Mouse (Mus musculus): ENCODE measurements around the gene Car4. TPM values are rescaled to one million over a fixed set of nuclear protein-coding genes. Genes with fewer than 3 reads are reported as not detected.
A peak's percentile ranks its signal among the peaks of the same experiment; 100 is the strongest.

Car4 gene
- total RNA-seq, 4 experiments from 2014 or later = 49.2 to 57.6 (median 54.8) TPM

DNA sequence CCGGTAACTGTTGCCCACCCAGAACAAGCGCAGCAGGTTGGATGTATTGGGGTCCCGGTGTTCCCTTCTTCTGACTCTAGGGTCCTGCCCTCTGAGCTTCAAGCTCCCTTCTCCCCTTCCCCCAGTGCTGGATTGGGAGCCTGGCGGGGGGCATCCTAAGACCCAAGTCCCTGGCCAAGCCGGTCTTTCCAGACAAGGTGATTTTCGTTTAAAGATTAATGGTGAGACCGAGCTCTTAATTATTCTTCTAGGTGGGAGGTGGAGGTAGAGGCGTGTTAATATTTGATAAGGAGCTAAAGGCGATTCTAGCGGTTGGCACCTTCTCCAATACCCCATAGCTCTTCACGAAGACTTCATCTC, 665 bp downstream of the Car4 start:
- DNase-seq (ENCODE audit: low spot score in 2 of 2) = no peak

DNA sequence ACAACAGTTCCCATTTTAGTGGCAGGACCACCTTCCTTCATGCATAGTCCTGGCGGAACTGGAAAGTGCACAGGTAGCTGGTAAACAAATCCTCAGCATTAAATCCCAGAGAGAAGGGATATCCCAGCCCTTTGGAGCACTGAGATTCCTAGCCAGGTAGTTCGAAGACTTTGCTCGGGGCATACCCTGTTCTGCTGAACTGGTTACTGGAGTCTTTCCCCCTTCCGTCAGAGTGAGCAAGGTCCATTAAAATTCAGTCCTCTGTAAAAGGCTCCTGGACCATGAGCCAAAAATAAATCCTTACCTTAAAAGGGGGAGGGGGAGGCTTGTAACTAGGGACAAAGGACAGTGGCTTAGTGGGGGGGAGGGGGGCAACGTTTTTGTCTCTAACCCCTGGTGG, 1.6 kb downstream of the Car4 start:
- DNase-seq (ENCODE audit: low spot score in 2 of 2) = no peak

DNA sequence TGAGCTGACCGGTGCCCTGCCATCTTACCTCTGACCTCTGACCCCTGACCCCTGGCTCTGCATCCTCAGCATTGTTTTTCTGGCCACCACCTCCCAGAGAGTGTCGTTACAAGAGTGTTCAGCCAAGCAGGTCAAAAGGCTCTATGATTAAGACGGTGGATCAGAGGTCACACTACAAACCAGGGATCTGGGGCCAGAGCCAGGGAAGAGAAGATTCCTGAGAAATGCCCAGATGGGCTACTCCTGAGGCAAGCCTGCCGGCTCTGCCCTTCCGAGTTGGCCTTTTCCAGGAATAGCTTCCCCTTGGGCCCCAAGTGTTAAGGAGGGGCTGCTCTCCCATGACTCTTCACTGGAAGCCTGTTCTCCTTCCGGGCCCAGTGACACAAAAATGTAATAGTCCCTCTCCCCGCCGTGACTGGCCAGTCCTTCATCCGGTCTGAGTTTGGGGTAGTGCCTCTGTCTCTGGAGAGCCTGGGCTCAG, 2.2 kb downstream of the Car4 start:
- DNase-seq (ENCODE audit: low spot score in 2 of 2) = no peak

DNA sequence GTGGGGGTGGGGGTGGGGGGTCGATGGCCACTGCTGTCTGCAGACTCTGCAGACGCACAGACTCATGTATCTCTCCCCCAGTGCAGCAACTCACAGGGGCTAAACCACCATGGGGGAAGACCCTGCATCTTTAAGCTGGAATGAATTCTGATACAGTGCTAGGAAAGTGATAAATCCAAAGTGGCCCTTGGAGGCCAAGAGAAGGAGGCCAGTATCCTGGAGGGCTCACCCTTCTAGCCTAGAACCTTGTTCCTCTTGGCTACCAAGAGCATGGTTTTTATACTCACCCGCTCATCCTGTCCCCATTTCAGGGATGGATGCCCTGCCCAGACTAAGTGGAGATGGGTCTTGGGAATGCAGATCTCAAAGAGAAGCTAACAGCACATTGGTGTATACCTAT, 2.7 kb downstream of the Car4 start:
- no peak for DNase-seq (ENCODE audit: low spot score in 2 of 2)

DNA sequence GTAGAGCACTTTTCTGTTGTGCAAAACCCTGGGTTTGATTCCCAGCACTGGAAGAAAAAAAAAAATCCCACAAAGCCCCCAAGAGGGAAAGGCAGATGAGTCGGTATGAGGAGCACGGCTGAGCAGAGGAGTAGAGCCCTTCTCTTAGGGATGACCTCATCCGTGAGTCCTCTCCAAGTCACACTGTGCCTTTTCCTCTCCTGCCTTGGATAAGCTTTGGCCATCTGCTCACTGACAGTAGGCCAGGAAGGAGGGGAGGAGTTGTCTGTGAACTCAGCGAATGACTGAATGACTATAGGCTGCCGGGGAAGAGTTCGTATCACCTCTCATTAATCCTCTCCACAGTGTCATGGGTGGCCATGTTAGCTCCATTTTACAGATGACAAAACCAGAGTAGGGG, 3.2 kb downstream of the Car4 start:
- no peak for DNase-seq (ENCODE audit: low spot score in 2 of 2)

DNA sequence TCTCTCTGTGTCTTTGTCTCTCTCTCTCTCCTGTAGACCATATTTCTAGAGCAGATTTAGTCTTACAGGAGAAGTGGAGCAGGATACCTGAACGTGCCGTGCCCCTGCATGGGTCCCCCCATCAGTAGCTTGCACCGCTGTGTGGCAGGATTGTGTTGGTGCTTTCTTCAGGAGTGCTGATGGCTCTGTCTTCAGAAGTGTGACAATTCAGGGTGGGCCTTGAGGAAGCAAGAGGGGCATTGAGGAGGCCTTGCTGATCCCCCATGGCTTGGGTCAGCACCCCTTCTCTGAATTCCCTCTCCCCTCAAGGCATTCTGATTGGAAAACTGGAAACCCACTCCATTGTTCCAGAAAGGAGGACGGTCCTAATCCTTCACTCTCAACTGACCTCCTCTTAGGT, 4.0 kb downstream of the Car4 start:
- DNase-seq (ENCODE audit: low spot score in 2 of 2) = no peak

DNA sequence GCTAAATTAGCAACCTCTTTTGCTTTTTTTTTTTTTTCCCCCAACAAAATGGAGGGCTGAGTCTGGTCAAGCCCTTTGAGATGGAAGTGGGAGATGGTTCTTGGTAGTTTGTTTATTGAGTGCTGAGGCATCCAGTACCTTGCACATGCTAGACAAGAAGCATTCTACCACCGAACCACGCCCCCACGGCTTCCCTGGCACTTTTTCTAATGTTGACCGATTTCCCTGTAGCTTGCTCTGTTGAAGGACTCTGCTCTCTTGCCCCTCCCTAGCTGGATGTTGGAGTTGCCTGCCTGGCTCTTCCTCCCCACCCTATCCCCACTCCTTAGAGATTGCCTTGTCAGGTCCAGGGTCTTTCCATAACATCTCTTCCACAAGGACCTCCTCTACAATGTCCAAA, 5.0 kb downstream of the Car4 start:
- no peak for DNase-seq (ENCODE audit: low spot score in 2 of 2)

DNA sequence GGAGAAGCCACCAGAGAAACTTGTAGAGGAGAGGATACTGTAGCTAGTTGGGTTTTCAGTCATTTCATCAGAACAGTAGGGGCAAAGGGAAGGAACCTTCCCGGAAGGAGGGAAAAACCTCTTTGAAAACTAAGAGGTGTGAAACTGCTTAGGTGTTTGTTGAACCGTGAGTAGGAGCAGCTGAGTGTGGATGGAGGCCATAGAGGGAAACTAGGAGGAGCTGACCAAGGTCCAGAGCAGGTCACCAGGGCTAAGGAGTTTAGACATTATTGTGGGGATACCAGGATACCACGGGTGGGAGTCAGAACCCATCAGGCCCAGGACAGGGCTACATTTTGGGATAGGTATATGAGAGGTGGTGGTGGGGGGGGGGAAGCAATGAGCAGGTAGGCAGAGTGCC, 6.0 kb downstream of the Car4 start:
- DNase-seq (ENCODE audit: low spot score in 2 of 2) = no peak

DNA sequence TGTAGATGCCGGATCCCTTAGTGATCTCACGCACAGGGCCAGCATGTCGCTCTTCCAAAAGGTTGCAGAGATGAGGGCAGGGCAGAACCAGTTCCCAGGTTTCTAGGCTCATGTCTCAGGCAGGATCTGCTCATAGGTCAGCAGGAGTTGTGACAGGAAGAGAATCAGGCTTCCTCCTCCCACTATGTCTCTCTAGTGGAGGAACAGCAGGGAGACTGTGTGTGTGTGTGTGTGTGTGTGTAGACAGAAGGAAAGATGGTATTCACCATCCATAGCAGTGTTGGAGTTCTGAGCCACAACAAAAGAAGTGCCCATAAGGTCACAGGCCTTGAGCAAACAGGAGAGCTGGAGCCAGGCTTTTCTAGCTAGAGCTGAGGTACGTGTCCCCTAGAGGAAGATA, 9.1 kb downstream of the Car4 start:
- DNase-seq (ENCODE audit: low spot score in 2 of 2) = no peak

DNA sequence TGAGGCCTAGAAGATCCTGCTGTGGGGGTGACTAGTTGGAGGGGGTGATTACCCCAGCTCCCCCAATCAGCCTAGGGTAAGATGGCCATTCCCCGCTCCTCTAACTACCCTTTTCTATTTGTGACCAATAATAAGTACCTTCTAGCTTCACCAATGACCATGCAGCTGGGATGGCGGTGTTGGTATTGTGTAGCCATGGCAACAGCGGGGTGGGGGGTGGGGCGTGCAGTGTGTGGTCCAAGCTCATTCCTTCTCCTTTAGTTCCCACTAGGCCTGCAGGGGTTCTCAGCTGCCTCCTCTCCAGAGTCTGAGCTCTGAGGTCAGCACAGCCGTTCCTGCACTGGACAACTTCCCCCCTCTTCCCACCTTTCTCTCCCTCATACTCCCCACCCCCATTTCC, 9.5 kb downstream of the Car4 start:
- no peak for DNase-seq (ENCODE audit: low spot score in 2 of 2)

DNA sequence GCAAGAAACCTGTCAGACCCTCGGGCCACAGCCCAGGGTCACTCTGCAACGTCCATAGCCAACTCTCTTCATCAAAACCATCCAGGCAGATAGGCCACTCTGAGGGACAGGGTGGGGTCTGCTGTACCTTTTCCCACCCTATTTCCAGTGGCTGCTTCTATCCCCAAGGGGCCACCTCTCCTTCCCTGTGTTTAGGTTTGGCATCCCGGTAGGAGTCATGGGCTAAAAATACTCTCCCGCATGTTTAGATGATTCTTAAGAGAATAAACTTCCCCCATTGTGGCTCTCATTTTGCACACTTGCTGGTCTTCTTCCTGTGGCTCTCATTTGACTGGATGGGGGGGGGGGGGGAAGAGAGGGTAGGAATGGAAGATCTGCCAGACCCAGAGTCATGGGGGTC, 10.7 kb downstream of the Car4 start:
- DNase-seq (ENCODE audit: low spot score in 2 of 2) = no peak

DNA sequence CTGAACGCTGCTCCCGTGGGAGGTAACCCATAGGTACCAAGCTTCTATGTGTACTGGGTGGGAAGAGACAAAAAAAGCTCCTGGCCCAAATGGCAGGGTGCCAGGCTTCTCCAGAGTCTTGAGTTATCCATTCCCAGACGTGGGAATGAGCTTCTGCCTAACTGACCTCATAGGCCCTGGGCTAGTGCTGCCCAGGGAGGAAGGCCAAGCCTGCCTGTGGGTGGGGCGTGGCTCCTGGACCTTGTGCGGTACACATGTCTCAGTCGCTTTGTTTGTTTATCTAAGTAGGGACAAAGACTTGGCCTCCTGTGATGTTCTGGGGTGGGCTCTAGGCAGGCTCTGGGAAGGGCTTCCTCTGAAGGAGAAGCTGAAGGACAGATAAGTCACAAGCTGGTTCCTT, 11.2 kb downstream of the Car4 start:
- peak in 1 of 2 experiments; percentile 72 for DNase-seq (ENCODE audit: low spot score in 2 of 2)

DNA sequence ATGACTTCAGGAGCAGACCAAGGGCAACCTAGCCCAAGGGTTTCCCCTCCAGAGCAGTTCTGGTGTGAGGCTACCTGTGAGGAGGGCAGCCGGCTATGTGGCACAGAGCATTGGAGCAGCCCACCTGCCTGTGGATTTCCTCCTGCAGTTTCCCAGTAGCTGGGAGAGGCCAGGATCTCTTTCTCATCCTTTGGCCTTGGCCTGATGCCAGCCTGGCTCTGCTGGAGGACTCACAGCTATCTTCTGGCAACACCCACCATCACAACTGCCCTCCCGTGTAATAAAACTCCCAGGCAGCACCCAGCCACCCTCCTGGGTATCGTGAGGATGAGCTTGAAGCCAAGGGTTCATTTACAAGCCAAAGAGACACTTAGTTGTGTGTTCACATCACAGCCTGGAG, 14.5 kb downstream of the Car4 start:
- no peak for DNase-seq (ENCODE audit: low spot score in 2 of 2)

DNA sequence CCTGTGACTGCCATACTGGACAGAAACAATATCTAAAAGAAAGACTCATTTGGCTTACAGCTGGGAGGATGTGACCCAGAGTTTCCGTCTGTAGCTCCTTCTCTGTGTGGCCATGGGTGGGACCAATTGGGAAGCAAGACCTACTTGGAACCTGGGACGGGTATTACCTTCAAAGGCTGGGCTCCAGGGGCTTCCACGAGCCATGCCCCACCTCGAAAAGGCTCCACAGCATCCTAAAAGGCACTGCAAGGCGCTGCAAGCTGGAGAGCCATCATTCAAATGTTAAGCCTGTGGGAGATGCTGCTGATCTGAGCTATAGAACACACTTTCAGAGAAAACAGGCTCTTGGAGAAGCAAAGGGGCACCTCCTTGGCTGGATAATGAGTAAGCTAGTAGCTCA, 16.1 kb downstream of the Car4 start:
- DNase-seq (ENCODE audit: low spot score in 2 of 2) = no peak

DNA sequence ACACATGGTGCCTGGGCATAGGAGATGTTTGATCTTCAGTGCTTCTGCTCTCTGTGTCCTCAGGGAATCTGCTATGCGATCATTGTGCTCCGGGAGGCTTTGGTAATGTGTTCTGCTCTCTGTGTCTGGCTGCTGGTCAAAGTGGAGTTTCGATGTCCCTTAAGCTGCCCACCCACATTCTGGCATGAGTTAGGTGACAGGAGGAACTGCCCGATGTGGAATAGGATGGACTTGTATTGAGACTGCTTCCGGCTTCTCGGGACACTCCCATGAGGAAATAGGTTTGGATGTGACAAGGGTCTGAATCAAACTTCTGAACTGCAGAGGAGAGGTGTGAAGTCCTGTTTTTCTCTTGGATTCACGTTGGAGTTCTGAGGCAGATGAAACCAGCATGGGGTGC, 17.0 kb downstream of the Car4 start:
- DNase-seq (ENCODE audit: low spot score in 2 of 2) = no peak

DNA sequence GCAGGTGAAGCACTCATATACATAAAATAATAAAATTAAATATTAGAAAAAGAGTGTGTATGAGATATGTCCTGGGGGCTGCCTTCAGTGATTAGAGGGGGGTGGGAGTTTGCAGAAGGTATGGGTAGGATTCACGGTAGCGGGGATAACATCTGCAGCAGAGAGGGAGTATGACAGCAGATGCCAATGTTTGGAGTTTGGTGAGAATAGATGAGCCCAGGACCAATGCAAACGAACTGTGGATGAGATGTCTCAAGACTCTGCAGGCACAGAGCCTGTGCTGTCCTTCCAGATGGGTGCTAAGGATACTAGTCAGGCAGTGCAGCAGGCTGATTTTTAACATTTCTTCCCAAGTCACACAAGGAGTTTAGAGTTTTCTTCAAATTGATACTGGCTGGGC, 19.1 kb downstream of the Car4 start:
- DNase-seq (ENCODE audit: low spot score in 2 of 2) = no peak

DNA sequence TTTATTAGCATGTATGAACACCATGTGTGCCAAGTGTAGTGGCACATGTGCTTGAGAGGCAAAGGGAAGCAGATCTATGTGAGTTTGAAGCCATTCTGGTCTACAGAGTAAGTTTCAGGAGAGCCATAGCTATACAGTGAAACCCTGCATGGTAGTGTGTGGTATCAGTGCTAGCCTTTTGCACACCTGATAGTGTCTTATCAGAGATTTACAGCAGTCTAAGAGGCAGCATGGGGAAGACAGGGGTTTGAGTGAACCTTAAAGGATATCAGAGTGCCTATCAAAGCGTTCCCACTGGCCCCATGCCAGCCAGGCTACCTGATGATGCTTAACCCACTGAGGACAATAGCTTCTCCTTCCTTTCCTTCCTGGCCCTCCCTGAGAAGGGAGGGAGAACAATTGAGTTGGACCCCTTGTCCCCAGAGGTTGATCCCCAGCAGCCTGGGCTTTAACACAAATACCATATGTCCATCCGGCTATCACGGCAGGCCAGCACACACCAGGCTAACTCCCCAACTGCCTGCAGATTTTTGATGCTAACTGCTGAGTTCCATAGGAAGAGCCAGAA, 19.9 kb downstream of the Car4 start:
- no peak for DNase-seq (ENCODE audit: low spot score in 2 of 2)

DNA sequence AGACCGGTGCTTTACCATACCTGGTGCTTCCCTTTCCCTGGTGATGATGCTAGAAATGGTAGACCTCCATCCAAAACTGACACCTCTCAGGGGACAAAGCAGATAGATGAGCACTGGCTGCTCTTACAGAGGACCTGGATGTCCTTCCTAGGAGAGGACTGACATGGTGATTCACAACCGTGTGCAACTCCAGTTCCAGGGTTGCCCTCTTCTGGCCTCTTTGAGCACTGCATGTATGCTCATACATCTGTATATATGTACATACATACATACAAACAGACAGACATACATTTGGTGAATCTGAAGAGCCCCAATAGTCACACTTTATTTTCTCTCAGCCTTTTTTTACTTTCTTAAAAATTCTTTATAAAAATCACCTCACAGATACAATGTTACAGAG, 20.5 kb downstream of the Car4 start:
- no peak for DNase-seq (ENCODE audit: low spot score in 2 of 2)

DNA sequence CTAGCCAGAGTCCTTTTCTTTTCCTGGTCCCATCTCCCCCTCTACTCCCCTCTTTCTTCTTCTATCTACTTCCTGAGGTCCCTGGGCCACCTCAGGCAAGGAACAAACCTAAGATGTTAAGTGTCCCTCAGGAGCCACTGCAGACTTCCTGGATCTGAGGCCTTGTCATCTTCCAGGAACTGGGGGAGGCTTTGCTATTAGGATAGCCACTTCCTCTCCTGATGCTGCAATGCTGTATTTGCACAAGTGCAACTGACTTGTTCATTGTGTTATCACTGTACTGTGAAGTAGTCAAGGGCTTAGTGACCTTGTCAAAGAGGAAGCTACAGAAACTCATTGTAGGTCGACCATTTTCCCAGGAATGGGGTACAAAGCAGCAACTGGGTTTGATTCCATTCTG, 21.8 kb downstream of the Car4 start:
- no peak for DNase-seq (ENCODE audit: low spot score in 2 of 2)

DNA sequence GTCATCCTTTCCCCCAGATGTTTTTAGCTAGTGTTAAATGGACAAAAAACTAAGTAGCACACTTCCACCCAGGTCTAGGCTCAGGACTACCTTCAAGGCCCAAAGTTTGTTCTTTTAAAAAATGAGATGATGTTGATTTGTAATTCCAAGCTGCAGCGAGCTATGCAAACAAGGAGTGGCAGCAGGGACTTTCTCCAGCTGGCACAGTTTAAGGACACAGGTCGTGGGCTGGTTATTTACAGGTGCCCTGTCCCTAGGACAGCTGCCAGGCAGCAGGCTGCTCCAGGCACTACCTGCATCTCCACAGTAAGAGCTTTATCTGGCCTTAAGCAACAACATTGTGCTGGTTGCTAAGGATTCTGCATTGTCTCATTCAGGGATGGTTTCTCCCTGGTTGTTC, 23.1 kb downstream of the Car4 start:
- DNase-seq (ENCODE audit: low spot score in 2 of 2) = no peak

DNA sequence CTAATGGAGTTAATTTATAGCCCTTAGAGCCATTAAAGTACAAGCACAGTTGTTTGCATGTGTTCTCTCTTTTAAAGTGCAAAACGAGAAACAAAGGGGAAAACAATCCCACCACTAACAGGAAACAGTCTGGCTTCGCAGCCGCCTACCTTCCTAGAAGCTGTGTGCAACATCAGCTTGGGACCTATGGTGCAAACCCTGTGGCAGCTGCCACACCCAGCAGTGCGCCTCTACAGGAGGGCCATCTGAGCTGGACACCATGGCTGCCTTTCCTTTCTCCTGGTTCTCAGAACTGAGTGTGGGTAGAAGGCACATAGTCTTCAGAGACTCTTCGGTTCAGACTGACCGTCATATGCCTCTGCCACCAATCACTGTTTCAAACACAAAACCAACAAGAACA, 27.8 kb downstream of the Car4 start:
- no peak for DNase-seq (ENCODE audit: low spot score in 2 of 2)

DNA sequence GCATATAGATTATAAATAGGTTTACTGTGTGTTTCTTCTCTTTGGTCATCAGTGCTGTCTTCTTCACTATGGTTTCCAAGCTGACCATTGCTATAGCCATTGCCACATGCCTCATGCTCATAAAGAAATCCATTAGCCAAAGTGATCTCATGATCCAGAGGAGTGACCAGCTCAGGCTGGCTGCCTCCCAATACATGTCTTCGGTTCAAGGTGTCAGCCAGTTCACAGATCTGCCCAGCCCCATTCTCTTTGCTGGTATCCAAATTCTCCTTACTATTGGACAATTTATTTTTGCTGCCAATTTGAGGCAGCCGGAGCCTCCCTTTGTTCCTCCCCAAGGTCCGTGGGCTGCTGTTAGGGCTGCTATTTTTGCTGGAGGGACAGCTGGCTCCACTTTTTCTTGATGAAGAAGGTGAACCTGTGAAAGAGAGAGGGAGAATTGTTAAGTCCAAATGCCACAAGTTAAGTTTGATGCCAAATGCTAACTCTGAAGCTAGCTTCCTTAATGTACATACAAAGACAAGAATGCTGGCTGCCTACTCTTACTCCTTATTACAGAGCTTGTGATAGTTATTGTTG, 30.8 kb downstream of the Car4 start:
- DNase-seq (ENCODE audit: low spot score in 2 of 2) = peak in 1 of 2 experiments; percentile 28

DNA sequence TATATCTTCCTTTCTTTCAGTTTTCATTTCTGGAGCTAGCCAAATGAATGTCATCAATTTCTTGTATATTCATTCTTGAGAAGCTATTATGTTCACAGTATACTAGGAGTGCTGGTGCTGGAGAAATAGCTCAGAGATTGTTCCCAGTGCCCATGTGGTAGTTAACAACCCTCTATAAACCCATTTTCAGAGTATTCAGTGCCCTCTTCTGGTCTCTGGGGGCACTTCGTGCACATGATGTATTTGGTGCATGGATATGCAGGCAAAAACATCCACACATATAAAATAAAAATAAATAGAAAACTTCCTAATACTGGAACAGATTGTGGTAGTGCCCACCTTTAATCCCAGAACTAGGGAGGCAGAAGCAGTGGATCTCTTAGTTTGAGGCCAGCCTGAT, 35.4 kb downstream of the Car4 start:
- DNase-seq (ENCODE audit: low spot score in 2 of 2) = no peak

DNA sequence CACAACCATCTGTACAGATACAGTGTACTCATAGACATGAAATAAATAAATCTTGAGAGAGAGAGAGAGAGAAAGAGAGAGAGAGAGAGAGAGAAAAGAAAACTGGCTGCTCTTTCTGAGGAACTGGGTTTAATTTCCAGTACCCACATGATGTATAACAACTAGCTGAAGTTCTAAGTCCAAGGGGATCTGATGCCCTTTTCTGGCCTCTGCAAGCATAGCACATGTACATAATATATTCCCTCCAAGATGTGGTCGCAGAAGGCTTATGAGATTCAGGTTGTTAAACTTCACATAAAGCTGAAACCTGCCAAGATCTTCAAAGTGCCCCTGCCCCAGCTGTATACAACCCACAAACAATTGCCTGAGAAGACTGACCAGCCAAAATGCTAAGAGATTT, 37.7 kb downstream of the Car4 start:
- no peak for DNase-seq (ENCODE audit: low spot score in 2 of 2)

Data from left cerebral cortex, adult 8-10 months (tissue).